Mouse (Mus musculus) kidney, adult 2 months (tissue): Measurements from ENCODE around the gene Fam155a. TPM values are rescaled to one million over a fixed set of nuclear protein-coding genes. Genes with fewer than 3 reads are reported as not detected.

ENCODE experiments used
- DNase-seq: peaks from one replicate; pipeline ENCODE4 v3.0.0; 2021
- H3K27ac ChIP-seq: fragments of 200-500 bp; 2 replicates; pipeline ENCODE4 v1.5.1; 2012; ENCODE audit warnings: low read depth, low read length, control low read depth, inconsistent platforms; ENCODE audit not compliant: insufficient read depth
- H3K27me3 ChIP-seq: fragments of 200-500 bp; replicated peaks from 2 replicates; pipeline ENCODE4 v1.6.1; 2012; ENCODE audit warnings: mild to moderate bottlenecking, moderate library complexity, low read length, inconsistent platforms; ENCODE audit not compliant: control insufficient read depth, insufficient read depth
- H3K36me3 ChIP-seq: fragments of 200-500 bp; 2 replicates; pipeline ENCODE4 v1.6.1; 2012; ENCODE audit warnings: mild to moderate bottlenecking, moderate library complexity, low read length, inconsistent platforms; ENCODE audit not compliant: control insufficient read depth, insufficient read depth
- H3K4me1 ChIP-seq: fragments of 200-500 bp; 2 replicates; pipeline ENCODE4 v1.6.1; 2011; ENCODE audit warnings: low read length; ENCODE audit not compliant: control insufficient read depth, insufficient read depth
- H3K4me3 ChIP-seq: fragments of 200-500 bp; 2 replicates; pipeline ENCODE4 v1.5.1; 2011; ENCODE audit warnings: mild to moderate bottlenecking, low read depth, low read length, control low read depth; ENCODE audit not compliant: insufficient read depth
- CTCF ChIP-seq: fragments of 200-500 bp; conservative IDR thresholded peaks from 2 replicates; pipeline ENCODE4 v1.5.1; 2011; ENCODE audit warnings: low read depth, mild to moderate bottlenecking, control low read depth, low read length, moderate library complexity, mixed read lengths; ENCODE audit not compliant: insufficient read depth, insufficient read length
- POLR2A ChIP-seq: fragments of 200-500 bp; IDR thresholded peaks from one replicate; pipeline ENCODE4 v1.6.1; 2011; ENCODE audit warnings: low read depth, low read length, control low read depth
- WGBS: fragments of 180-500 bp; shearing (Covaris S2); methylation state at CpG from one replicate; pipeline ENCODE4 v1.1.7; 2018; 5-methylcytosine and 5-hydroxymethylcytosine counted together
- polyA plus RNA-seq: library from polyadenylated mRNA; depleted of rRNA; stranded (reverse); fragments of >200 nt; gene quantifications from 2 replicates; pipeline ENCODE4 v1.2.3, GENCODE M21; 2012

Gene Fam155a
- polyA plus RNA-seq, 1 experiment = 0.08 TPM

DNA sequence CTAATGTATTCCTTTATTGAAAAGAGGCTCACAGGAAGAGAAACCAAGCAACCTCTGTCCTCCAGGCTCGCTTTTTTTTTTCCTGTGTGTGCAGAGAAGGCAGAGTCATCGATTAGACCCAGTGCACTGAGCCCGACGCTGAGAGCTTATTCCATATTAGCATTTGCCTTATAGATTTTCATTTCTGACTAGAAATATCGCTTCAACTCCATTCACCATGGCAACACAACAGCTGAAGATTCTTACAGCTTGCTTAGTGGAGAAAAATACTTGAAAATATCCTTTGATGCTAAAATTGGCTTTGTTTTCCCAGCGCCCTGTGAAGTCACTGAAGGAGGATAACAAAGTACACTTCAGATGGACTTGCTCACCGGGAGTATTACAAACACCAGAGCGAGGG is 26.6 kb upstream of the Fam155a start:
- Histone ChIP-seq H3K27me3 (no peaks in the 10 kb centered on the region), H3K27ac (no peak overlapping the region), H3K36me3 (no peaks in the 10 kb centered on the region), H3K4me1 (no peaks in the 10 kb centered on the region), H3K4me3 (no peak overlapping the region)
- WGBS = 81% methylated on average over 8 of the region's 8 CpGs
- DNase-seq = no peak
- TF ChIP-seq CTCF = no peak
- TF ChIP-seq POLR2A = no peak

DNA sequence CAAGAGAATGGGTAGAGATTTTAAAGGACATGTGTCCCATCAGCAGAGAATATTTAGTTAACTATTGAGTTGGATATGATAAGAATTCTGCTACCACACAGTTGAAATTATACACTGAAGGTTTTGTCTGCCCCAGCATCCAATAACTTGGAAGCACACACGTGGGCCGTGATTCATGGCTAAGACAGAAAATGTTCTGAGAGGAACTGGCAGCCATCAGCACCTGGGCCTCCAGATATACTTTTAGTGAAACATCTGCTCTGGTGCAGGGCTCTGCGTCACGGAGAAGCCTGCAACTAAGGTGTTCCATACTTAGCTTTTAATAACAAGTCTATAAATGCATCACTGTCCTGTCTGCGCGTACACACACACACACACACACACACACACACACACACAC is 24.8 kb upstream of the Fam155a start:
- no peak overlapping the region for H3K27ac ChIP-seq
- DNase-seq = no peak
- no peak for TF ChIP-seq POLR2A
- TF ChIP-seq CTCF = no peak
- no peak overlapping the region for H3K4me3 ChIP-seq
- H3K27me3 ChIP-seq = no peaks in the 10 kb centered on the region
- no peaks in the 10 kb centered on the region for H3K36me3 ChIP-seq
- WGBS = 94% methylated on average over 6 of the region's 6 CpGs
- no peaks in the 10 kb centered on the region for H3K4me1 ChIP-seq

DNA sequence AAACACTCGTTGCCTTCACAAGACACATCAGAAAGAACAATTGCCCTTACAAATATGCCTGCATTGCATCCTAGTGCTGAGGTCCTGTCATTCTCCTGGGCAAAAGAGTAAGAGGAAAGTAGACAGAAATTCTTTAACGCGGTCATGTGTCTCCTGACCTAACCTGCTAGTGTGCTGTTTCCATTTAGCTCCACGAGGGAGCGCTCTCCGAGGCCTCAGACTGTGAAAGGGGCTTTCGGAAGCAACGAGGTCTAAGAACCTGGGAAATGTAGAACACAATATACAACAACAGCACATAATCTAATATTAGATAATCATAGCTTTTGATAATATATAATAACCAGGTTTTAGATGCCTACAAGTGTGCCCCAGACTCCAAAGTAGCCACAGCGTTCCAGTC is 22.4 kb upstream of the Fam155a start:
- no peaks in the 10 kb centered on the region for H3K27me3 ChIP-seq
- H3K27ac ChIP-seq = no peak overlapping the region
- 64% methylated on average over 9 of the region's 9 CpGs for WGBS
- no peak for TF ChIP-seq CTCF
- TF ChIP-seq POLR2A = no peak
- H3K4me1 ChIP-seq = no peaks in the 10 kb centered on the region
- no peaks in the 10 kb centered on the region for H3K36me3 ChIP-seq
- no peak for DNase-seq
- H3K4me3 ChIP-seq = no peak overlapping the region

DNA sequence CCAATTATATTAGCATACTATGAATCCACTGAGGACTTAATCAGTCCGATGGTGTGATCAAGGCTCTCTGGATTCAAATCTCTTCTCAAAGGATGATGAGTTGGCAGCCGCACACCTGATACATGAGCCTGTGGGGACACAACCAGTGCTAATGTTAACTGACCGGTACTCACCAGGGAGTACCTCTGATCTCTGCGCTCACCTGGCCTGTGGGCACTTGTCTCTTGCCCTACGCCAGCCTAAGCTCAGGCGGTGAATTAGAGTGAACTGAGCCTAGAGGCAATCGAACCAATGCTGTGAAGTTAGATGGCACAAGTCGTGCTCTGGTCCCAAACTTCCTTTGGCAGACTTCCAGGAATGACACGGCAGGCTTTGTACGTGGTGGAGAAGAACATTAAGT is 9.4 kb upstream of the Fam155a start:
- Histone ChIP-seq H3K27ac (no peak overlapping the region), H3K4me1 (no peaks in the 10 kb centered on the region), H3K36me3 (no peaks in the 10 kb centered on the region), H3K4me3 (no peak overlapping the region), H3K27me3 (no peaks in the 10 kb centered on the region)
- WGBS = 79% methylated on average over 10 of the region's 10 CpGs
- TF ChIP-seq POLR2A (no peak), CTCF (no peak)
- no peak for DNase-seq

DNA sequence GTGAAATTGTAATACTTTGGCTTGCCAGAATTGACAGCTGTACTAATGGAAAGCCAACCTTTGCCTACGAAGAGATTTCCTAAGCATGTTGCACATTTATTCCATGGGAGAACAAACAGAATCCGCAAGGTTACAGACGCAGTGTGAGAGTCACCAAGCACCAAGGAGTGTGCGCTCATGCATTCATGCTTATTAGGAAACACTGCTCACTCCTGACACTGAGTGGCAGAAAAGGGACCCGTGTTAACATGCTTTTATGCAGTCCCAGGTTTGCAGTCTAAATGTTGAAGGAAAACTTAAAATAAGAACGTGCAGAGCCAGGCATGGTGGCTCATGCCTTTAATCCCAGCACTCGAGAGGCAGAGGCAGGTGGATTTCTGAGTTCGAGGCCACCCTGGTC is 7.2 kb upstream of the Fam155a start:
- H3K4me1 ChIP-seq = no peaks in the 10 kb centered on the region
- H3K4me3 ChIP-seq = no peak overlapping the region
- no peaks in the 10 kb centered on the region for H3K27me3 ChIP-seq
- TF ChIP-seq CTCF (no peak), POLR2A (no peak)
- no peaks in the 10 kb centered on the region for H3K36me3 ChIP-seq
- H3K27ac ChIP-seq = no peak overlapping the region
- WGBS = 49% methylated on average over 8 of the region's 8 CpGs
- DNase-seq = no peak

DNA sequence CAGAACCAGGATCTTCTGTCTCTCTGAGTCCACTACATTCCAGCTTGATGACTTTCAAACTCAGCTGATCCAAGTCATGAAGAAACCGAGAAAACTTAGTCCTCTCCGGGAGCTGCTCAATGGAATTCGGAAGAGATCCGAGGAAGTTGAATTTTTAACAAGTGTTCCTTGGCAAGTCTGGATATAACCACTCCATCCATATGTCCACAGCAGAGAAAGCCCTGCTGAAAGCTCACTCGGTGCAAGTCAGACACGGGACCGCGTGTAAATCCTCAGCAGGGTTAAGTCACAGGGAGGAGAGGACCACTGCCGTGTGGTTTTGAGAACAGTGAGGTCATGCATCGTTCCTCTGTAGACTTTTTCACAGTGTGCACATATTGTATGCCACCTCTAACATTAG is 5.9 kb upstream of the Fam155a start:
- 87% methylated on average over 10 of the region's 10 CpGs for WGBS
- H3K4me1 ChIP-seq = no peaks in the 10 kb centered on the region
- no peak for DNase-seq
- no peaks in the 10 kb centered on the region for H3K36me3 ChIP-seq
- TF ChIP-seq CTCF (no peak), POLR2A (no peak)
- no peak overlapping the region for H3K27ac ChIP-seq
- H3K27me3 ChIP-seq = no peaks in the 10 kb centered on the region; the same call in 1 of the 2 replicates
- H3K4me3 ChIP-seq = no peak overlapping the region

DNA sequence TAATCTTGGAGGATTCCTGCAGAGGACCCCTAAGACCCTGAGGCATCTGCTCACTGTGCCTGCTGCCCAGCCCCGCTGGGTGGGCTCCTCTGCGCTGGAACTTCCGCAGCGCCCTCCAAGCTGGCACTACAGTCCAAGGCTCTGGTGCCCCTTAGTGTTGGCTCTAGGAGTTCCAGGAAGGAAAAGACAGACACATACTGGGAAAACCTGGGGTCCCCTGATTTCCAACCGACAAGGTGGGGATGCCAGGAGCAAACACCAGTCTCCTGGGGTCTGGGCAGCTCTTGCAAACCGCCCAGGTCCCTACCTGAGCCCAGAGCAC is 1.5 kb upstream of the Fam155a start:
- Histone ChIP-seq H3K4me3 (no peak overlapping the region), H3K4me1 (no peaks in the 10 kb centered on the region), H3K27me3 (peaks cover 2% of the 10 kb centered on the region; the same call in 1 of the 2 replicates), H3K27ac (no peak overlapping the region), H3K36me3 (no peaks in the 10 kb centered on the region)
- 12% methylated on average over 6 of the region's 6 CpGs for WGBS
- no peak for DNase-seq
- TF ChIP-seq POLR2A (no peak), CTCF (no peak)

DNA sequence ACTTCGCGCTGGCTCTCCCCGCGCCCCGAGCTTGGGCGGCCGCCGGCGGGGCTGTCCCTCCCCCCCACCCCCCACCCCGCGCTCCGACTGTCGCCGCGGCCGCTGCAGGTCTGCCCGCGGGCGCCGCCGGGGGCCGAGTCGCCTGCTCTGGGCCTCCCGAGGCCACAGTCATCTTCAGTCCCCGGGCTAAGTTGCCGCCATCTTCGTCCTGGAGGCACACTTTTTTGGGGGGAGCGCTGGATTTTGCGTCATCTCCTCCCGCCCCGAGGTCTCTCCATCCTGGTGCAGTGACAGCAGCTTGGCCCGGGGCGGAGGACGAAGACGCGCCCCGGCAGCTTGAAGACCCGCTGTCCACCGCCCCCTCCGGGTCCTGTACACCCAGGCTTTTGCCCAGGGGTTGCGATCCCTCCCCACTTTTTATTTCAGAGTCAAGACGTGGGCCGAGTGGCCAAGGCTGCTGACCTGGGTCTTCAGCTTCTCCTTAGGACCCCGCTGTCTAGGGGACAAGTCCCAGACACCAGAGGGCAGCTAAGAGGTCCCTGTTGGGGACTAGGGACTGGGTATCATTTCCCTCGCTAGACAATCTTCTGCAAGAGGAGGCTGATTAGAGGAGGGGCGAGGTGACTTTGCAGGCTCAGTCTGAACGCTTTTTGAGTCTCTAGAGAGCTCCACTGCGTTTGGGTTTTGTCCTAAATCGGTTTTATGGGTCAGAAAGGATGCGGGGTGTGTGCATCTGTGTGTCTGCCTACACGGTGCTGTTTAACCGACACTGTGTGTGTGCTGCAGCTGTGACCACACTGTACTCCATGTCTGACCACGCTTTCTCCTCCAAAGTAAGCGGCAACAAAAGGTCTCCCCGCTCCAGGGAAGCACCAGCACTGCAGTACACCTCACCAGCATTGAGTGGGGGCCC is 901 bp upstream of the Fam155a start:
- no peak overlapping the region for H3K27ac ChIP-seq
- no peaks in the 10 kb centered on the region for H3K4me1 ChIP-seq
- H3K4me3 ChIP-seq = no peak overlapping the region
- H3K36me3 ChIP-seq = no peaks in the 10 kb centered on the region
- peaks cover 2% of the 10 kb centered on the region; the same call in 1 of the 2 replicates for H3K27me3 ChIP-seq
- TF ChIP-seq CTCF = no peak
- no peak for TF ChIP-seq POLR2A
- no peak for DNase-seq
- WGBS = 1% methylated on average over 55 of the region's 55 CpGs
